Mouse (Mus musculus) midbrain, embryonic 16.5 days (tissue): Measurements from ENCODE around the gene Gm47289. TPM values are rescaled to one million over a fixed set of nuclear protein-coding genes. Genes with fewer than 3 reads are reported as not detected.

Experiments
- ATAC-seq: fragments of 200-750 bp; cut with Nextera tagmentation; 2 replicates; pipeline ENCODE4 v1.8.0; 2017; ENCODE audit warnings: moderate TSS enrichment
- H3K27ac ChIP-seq: fragments of 300-500 bp; sonication (generic); 2 replicates; pipeline ENCODE4 v1.5.1; 2014; ENCODE audit warnings: mild to moderate bottlenecking, low read length, mixed read lengths
- H3K27me3 ChIP-seq: fragments of 300-500 bp; sonication (generic); 2 replicates; pipeline ENCODE4 v1.6.1; 2014; ENCODE audit warnings: low read depth, low read length, mixed read lengths; ENCODE audit not compliant: control insufficient read depth, insufficient read depth
- H3K36me3 ChIP-seq: fragments of 300-500 bp; sonication (generic); 2 replicates; pipeline ENCODE4 v1.6.1; 2014; ENCODE audit warnings: mild to moderate bottlenecking, low read length, moderate library complexity, mixed read lengths; ENCODE audit not compliant: control insufficient read depth, insufficient read depth
- H3K4me1 ChIP-seq: fragments of 300-500 bp; sonication (generic); 2 replicates; pipeline ENCODE4 v1.6.1; 2014; ENCODE audit warnings: mild to moderate bottlenecking, low read length, mixed read lengths; ENCODE audit not compliant: control insufficient read depth, insufficient read depth
- H3K4me2 ChIP-seq: fragments of 300-500 bp; sonication (generic); 2 replicates; pipeline ENCODE4 v1.6.1; 2014; ENCODE audit warnings: mild to moderate bottlenecking, low read length, mixed read lengths
- H3K4me3 ChIP-seq: fragments of 300-500 bp; sonication (generic); 2 replicates; pipeline ENCODE4 v1.5.1; 2014; ENCODE audit warnings: low read depth, mild to moderate bottlenecking, low read length, moderate library complexity, mixed read lengths
- H3K9ac ChIP-seq: fragments of 300-500 bp; sonication (generic); 2 replicates; pipeline ENCODE4 v1.6.1; 2014; ENCODE audit warnings: low read depth, low read length, mixed read lengths
- H3K9me3 ChIP-seq: fragments of 300-500 bp; sonication (generic); replicated peaks from 2 replicates; pipeline ENCODE4 v1.6.1; 2014; ENCODE audit warnings: mild to moderate bottlenecking, low read length, mixed read lengths; ENCODE audit not compliant: control insufficient read depth, poor library complexity, severe bottlenecking
- WGBS: fragments of 180-500 bp; shearing (Covaris S2); extraction: QIAGEN DNeasy Blood & Tissue Kit; methylation state at CpG from one replicate; pipeline ENCODE4 v1.1.7; 2014; 5-methylcytosine and 5-hydroxymethylcytosine counted together
- polyA plus RNA-seq: library from polyadenylated mRNA; unstranded; fragments of >200 nt; fragmentation: Nextera tagmentation; extraction: Ambion mirVana; gene quantifications from 2 replicates; pipeline ENCODE4 v1.2.1, GENCODE M21; 2015

The Gm47289 gene
- polyA plus RNA-seq, 1 experiment from 2014 or later: not detected

- Histone ChIP-seq H3K4me1 (no peaks in the 10 kb centered on the region), H3K27ac (no peak overlapping the region), H3K4me2 (no peak overlapping the region), H3K9ac (no peak overlapping the region), H3K4me3 (no peak overlapping the region), H3K36me3 (no peaks in the 10 kb centered on the region), H3K9me3 (no peaks in the 10 kb centered on the region), H3K27me3 (no peaks in the 10 kb centered on the region)
- 64% methylated on average over 3 of the region's 3 CpGs for WGBS
- ATAC-seq: no peak
Observed at GRCm38 (mm10) chr9:119181241-119181728, 22.3 kb downstream of the Gm47289 start.

GRCm38 (mm10) chr9:119192202-119192990 is 33.4 kb downstream of the Gm47289 start:
- Histone ChIP-seq H3K27ac (no peak overlapping the region), H3K4me3 (no peak overlapping the region), H3K9me3 (no peaks in the 10 kb centered on the region), H3K27me3 (no peaks in the 10 kb centered on the region), H3K4me2 (no peak overlapping the region), H3K4me1 (no peaks in the 10 kb centered on the region), H3K9ac (no peak overlapping the region), H3K36me3 (no peaks in the 10 kb centered on the region)
- WGBS: 36% methylated on average over 11 of the region's 11 CpGs
- ATAC-seq: no peak

GRCm38 (mm10) chr9:119199151-119199861 is 40.3 kb downstream of the Gm47289 start:
- no peak overlapping the region for H3K9ac ChIP-seq
- H3K4me1 ChIP-seq: no peaks in the 10 kb centered on the region
- peaks cover 2% of the 10 kb centered on the region; the same call in 1 of the 2 replicates for H3K9me3 ChIP-seq
- H3K27me3 ChIP-seq: no peaks in the 10 kb centered on the region
- no peak for ATAC-seq
- no peak overlapping the region for H3K4me3 ChIP-seq
- 74% methylated on average over 10 of the region's 10 CpGs for whole genome bisulfite sequencing
- no peak overlapping the region for H3K27ac ChIP-seq
- H3K4me2 ChIP-seq: no peak overlapping the region
- no peaks in the 10 kb centered on the region for H3K36me3 ChIP-seq

GRCm38 (mm10) chr9:119201653-119202052 is 42.7 kb downstream of the Gm47289 start:
- Histone ChIP-seq H3K4me2 (no peak overlapping the region), H3K9me3 (peaks cover 2% of the 10 kb centered on the region; the same call in 1 of the 2 replicates), H3K4me3 (no peak overlapping the region), H3K36me3 (no peaks in the 10 kb centered on the region), H3K27ac (no peak overlapping the region), H3K27me3 (no peaks in the 10 kb centered on the region), H3K9ac (no peak overlapping the region), H3K4me1 (no peaks in the 10 kb centered on the region)
- 87% methylated on average over 5 of the region's 5 CpGs for WGBS
- no peak for ATAC-seq

GRCm38 (mm10) chr9:119203617-119204016 is 44.7 kb downstream of the Gm47289 start:
- no peak overlapping the region for H3K9ac ChIP-seq
- H3K27me3 ChIP-seq: no peaks in the 10 kb centered on the region
- no peak for ATAC-seq
- H3K9me3 ChIP-seq: peaks cover 2% of the 10 kb centered on the region; the same call in 1 of the 2 replicates
- no peaks in the 10 kb centered on the region for H3K36me3 ChIP-seq
- H3K4me1 ChIP-seq: no peaks in the 10 kb centered on the region
- WGBS: 96% methylated on average over 9 of the region's 9 CpGs
- H3K27ac ChIP-seq: no peak overlapping the region
- no peak overlapping the region for H3K4me3 ChIP-seq
- H3K4me2 ChIP-seq: no peak overlapping the region

- H3K36me3 ChIP-seq: no peaks in the 10 kb centered on the region
- no peaks in the 10 kb centered on the region for H3K4me1 ChIP-seq
- H3K4me3 ChIP-seq: no peak overlapping the region
- H3K27me3 ChIP-seq: no peaks in the 10 kb centered on the region
- ATAC-seq: no peak
- no peak overlapping the region for H3K27ac ChIP-seq
- 93% methylated on average over 5 of the region's 5 CpGs for WGBS
- peaks cover 2% of the 10 kb centered on the region; the same call in 1 of the 2 replicates for H3K9me3 ChIP-seq
- H3K9ac ChIP-seq: no peak overlapping the region
- H3K4me2 ChIP-seq: no peak overlapping the region
Observed at GRCm38 (mm10) chr9:119205756-119206155, 46.8 kb downstream of the Gm47289 start.

- 67% methylated on average over 2 of the region's 2 CpGs for WGBS
- no peak for ATAC-seq
- H3K4me2 ChIP-seq: no peak overlapping the region
- H3K9me3 ChIP-seq: peaks cover 2% of the 10 kb centered on the region; the same call in 1 of the 2 replicates
- H3K36me3 ChIP-seq: no peaks in the 10 kb centered on the region
- no peak overlapping the region for H3K4me3 ChIP-seq
- H3K27ac ChIP-seq: no peak overlapping the region
- no peak overlapping the region for H3K9ac ChIP-seq
- H3K4me1 ChIP-seq: no peaks in the 10 kb centered on the region
- no peaks in the 10 kb centered on the region for H3K27me3 ChIP-seq
Observed at GRCm38 (mm10) chr9:119206666-119207065, 47.7 kb downstream of the Gm47289 start.

GRCm38 (mm10) chr9:119207113-119207512 is 48.2 kb downstream of the Gm47289 start:
- Histone ChIP-seq H3K36me3 (no peaks in the 10 kb centered on the region), H3K27ac (no peak overlapping the region), H3K9me3 (peaks cover 2% of the 10 kb centered on the region; the same call in 1 of the 2 replicates), H3K4me2 (no peak overlapping the region), H3K4me1 (no peaks in the 10 kb centered on the region), H3K27me3 (no peaks in the 10 kb centered on the region), H3K4me3 (no peak overlapping the region), H3K9ac (no peak overlapping the region)
- no peak for ATAC-seq
- 91% methylated on average over 4 of the region's 4 CpGs for WGBS

GRCm38 (mm10) chr9:119208998-119209397 is 50.0 kb downstream of the Gm47289 start, which contains the start of gene Slc22a13:
Slc22a13 (minus strand) TSS chr9:119209098.
- no peak for ATAC-seq
- H3K4me1 ChIP-seq: no peaks in the 10 kb centered on the region
- no peak within 1 kb of the TSS for H3K4me3 ChIP-seq
- no peak within 1 kb of the TSS for H3K27ac ChIP-seq
- no peak within 1 kb of the TSS for H3K9ac ChIP-seq
- H3K36me3 ChIP-seq: no peaks in the 10 kb centered on the region
- no peaks in the 10 kb centered on the region for H3K27me3 ChIP-seq
- H3K4me2 ChIP-seq: no peak within 1 kb of the TSS
- WGBS: 97% methylated on average over 4 of the region's 4 CpGs
- H3K9me3 ChIP-seq: peaks cover 1% of the 10 kb centered on the region; the same call in 1 of the 2 replicates
